Mouse (Mus musculus) lung, adult 2 months (tissue): ENCODE measurements around the gene Cmss1.

Source experiments
- CTCF ChIP-seq: fragments of 200-500 bp; IDR thresholded peaks from 2 replicates; pipeline ENCODE4 v1.5.1; 2011; ENCODE audit warnings: mild to moderate bottlenecking, low read length, control low read depth; ENCODE audit not compliant: insufficient read depth
- POLR2A ChIP-seq: fragments of 200-500 bp; IDR thresholded peaks from 2 replicates; pipeline ENCODE4 v1.6.1; 2011; ENCODE audit warnings: low read depth, mild to moderate bottlenecking, control low read depth, low read length, borderline replicate concordance; ENCODE audit errors: extremely low read depth

DNA sequence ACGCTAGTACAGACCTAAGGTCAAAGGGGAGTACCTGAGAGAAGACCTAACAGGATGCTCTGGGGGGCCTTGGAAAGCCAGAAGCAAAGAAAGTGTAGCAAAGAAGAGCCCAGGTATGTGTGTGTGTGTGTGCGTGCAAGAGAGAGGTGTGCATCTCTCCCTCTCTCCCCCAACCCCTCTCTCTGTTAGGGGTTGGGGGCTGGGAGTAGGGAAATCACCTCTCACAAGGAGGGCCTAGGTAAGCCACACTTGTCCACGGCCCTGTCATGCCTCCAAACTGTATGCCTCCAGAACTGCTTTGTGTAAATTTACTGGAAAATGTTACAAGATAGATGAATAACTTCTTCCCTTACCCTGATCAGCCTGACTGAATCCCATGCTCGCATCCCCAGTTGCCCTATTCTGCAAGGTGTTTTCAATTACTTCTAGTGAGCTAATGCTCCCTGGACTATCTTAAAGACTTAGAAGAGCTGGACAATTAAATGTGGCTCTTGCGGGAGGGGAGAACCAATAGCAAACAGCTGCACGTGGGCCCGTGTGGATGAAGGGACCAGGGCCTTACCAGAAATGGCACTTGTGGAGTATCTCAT, 231.3 kb downstream of the Cmss1 start:
- TF ChIP-seq CTCF (no peak), POLR2A (no peak)
